Mouse (Mus musculus): Measurements from ENCODE around the gene Rgs13. TPM values are rescaled to one million over a fixed set of nuclear protein-coding genes. Genes with fewer than 3 reads are reported as not detected.

The Rgs13 gene
- polyA plus RNA-seq, 1 experiment from 2014 or later: 1.5 TPM

Other genes with a start within 250 kb of the Rgs13 start
- 48.0 and 54.3 TPM in 2 replicates for gene Rgs2, start 173.2 kb downstream of the Rgs13 start, polyA plus RNA-seq (2016; fragmentation: Nextera tagmentation; extraction: Ambion mirVana)
- gene Rgs1, start 71.9 kb upstream of the Rgs13 start, polyA plus RNA-seq (2016; fragmentation: Nextera tagmentation; extraction: Ambion mirVana): not detected in 2 replicates

Data from midbrain, embryonic 10.5 days (tissue).